Mouse (Mus musculus) cerebellum, adult 8-10 months (tissue): ENCODE results near the gene Hcn2.
"Not testable (repeated sequence)": the region's sequence is repeated elsewhere in the genome, so short reads cannot be mapped to it uniquely, and the experiment has no call there.

Experiments used
- DNase-seq: peaks from one replicate; pipeline ENCODE4 v3.0.0; 2022

Gene Hcn2

DNA sequence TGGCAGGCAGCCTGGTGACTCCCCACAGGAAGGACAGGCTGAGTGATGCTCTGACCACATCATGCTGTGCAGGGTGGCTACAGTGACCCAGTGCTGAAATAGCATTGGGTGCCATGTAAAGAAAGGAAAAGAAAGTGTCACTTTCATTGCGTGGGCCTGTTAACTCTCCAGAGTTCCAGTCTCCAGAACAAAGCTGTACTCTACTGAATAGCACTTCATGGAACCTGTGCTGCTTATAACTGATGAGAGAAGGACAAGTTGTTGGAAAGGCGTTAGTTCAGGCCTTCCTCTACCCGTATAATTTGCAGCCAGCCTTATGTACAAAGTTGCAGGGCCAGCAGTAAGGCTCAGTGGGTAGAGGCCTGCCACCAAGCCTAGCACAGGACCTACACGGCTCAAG lies 27.7 kb upstream of the Hcn2 start, which contains the start of gene Gzmm:
TSS of gene Gzmm (plus strand) at position 301 of the 400 bp plus-strand sequence.
- DNase-seq: no peak

DNA sequence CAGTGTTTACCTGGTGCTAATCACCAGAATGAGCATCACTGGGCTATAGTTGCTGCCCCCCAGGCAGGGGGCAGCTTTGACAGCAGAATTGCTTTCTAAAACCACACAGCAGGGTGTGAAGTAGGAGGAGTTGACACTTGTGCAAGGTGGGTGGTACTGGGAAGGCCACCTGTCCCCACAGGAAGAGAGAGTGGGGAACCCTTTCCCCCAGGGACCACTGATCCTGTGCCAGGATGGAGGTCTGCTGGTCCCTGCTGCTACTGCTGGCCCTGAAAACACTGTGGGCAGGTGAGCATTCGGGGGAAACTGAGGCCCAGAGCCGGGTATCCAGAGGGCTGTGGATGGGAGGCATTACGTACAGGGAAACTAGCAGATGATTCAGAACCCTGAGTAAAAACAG lies 27.3 kb upstream of the Hcn2 start:
- DNase-seq: no peak

- DNase-seq: no peak
These were observed 24.4 kb upstream of the Hcn2 start for GRCm38 (mm10) chr10:79691986-79692548.

DNA sequence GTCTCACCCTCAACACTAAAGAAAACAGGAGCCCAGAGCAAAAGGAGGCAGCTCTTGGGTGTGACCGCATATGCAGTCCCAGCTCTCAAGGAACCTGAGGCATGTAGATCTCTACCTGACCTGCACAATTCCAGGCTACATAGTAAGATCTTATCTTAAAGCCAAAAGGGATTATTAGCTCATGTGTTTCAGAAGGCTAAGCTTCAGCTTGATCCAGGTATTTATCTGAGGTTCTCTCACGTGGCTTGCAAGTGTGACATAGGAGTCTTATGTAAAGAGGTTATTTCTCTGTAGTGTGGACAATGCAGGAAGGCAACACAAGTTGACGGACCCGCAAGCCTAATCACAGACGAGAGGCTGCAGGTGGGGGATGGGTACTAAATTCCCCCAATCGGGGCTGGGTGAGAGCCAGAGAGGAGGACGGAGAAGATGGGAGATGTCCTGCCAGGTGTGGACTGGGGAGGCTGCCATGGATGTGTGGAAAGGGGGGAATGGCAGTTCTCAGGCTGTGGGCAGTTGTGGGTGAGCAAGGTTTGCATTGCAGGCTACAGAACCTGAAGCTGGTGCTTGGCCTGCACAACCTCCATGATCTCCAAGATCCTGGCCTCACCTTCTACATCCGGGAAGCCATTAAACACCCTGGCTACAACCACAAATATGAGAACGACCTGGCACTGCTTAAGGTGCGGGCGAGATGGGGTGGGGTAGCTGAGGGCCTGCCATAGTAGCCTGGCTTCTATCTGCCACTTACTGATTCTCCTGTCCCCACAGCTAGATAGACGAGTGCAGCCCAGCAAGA lies 22.7 kb upstream of the Hcn2 start:
- DNase-seq: no peak

DNA sequence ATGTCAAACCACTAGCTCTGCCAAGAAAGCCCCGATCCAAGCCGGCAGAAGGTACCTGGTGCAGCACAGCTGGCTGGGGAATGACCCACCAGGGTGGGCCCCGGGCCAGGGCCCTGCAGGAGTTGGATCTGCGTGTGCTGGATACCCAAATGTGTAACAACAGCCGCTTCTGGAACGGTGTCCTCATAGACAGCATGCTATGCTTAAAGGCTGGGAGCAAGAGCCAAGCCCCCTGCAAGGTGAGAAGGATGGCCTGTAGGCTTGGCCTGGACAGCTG lies 22.1 kb upstream of the Hcn2 start:
- no peak for DNase-seq

- DNase-seq: peak; percentile 78
These were observed 21.0 kb upstream of the Hcn2 start for GRCm38 (mm10) chr10:79695231-79696128.

GRCm38 (mm10) chr10:79696129-79696651 lies 20.2 kb upstream of the Hcn2 start:
- DNase-seq: no peak

GRCm38 (mm10) chr10:79697916-79698315 lies 18.5 kb upstream of the Hcn2 start:
- peak; percentile 83 for DNase-seq

DNA sequence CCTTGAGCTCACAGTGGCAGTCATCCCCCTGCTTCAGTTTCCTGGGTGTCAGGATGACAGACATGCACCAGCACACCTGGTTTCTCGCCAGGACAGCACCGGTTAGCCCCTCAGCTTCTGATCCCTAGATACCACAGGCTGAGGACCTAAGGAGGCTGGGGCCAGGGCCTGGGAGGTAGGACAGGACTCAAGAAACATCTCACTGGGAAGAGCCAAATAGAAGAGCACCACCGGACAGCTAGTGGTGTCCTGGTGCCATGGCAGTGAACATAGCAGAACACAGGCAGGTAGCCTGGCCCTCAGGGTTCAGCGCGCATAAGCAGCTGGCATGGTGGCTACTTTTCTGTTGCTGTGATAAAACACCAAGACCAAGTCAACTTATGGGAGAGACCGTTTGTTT lies 18.0 kb upstream of the Hcn2 start:
- DNase-seq: no peak

DNA sequence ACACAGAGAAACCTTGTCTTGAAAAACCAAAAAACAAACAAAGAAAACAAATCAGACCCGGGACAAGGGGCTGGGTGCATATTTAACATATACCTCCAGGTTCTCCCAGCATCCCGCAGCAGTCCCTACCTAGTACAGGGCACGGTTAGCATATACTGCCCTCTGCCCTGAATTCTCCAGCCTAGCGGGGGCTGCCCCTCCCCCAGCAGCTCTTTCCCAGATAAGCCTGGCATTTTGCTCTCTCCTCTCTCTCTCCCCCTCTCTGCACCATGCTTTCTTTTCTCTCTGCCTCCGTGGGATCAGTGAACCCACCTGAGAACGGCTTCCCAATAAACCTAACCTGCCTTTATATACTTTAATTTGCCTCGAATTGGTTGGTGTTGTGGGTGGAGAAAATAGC lies 15.8 kb upstream of the Hcn2 start:
- no peak for DNase-seq

DNA sequence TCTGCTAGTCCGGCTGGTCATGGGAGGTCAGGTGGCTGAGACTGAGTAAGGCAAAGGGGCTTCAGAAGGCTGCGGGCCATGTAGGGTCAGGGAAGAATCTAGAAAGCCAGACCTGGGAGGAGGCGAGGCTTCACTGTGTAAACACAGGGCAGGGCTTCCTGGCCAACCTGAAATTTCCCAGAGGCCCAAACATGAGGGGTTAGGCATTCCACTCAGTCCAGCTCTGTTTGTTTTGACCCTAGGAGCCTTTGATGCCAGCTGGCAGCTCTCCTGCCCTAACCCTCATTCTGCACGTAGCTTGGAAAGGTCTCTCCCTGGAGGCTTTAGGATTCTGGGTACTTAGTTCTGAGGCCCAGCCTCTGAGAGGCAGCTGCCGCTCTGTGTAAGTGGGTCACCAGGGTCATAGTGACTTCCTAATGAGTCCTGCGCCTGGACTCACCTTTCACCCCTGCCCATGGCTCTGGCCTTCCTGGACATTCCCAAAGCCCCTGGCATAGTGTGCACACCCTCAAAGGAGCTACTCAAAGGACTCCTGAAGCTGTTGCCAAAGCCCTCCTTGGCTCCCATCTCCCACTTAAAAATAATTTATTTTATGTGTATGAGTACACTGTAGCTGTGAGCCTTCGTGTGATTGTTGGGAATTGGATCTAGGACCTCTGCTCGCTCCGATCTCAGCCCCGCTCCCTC lies 14.8 kb upstream of the Hcn2 start:
- no peak for DNase-seq

DNA sequence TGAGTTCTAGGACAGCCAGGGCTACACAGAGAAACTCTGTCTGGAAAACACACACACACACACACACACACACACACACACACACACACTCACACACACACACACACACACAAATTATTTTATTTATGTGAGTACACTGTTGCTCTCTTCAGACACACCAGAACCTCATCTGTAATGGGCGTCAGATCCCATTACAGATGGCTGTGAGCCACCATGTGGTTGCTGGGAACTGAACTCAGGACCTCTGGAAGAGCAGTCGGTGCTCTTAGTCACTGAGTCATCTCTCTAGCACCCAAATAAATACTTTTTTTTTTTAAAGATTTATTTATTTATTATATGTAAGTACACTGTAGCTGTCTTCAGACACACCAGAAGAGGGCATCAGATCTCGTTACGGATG lies 13.5 kb upstream of the Hcn2 start:
- not testable (repeated sequence) for DNase-seq

DNA sequence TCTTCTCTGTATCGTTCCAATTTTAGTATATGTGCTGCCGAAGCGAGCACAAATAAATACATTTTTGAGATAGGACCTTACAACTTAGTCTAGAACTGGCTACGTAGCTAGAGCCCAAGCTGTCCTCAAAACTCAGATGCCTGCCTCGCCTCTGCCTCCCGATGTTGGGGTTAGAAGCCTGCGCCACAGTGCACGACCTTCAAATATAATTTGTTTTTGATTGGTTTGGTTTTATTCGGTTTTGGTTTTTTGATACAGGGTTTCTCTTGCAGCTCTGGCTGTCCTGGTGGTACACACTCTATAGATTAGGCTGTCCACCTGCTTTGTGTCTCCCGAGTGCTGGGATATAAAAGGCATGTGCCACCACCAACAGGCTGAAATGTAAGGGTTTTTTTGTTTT lies 12.9 kb upstream of the Hcn2 start:
- DNase-seq: no peak

GRCm38 (mm10) chr10:79704065-79704969 lies 12.1 kb upstream of the Hcn2 start, which contains the start of gene Bsg:
TSS of gene Bsg (plus strand) at chr10:79704491.
- DNase-seq: peak; percentile 99

GRCm38 (mm10) chr10:79704970-79705360 lies 11.5 kb upstream of the Hcn2 start:
- DNase-seq: no peak

DNA sequence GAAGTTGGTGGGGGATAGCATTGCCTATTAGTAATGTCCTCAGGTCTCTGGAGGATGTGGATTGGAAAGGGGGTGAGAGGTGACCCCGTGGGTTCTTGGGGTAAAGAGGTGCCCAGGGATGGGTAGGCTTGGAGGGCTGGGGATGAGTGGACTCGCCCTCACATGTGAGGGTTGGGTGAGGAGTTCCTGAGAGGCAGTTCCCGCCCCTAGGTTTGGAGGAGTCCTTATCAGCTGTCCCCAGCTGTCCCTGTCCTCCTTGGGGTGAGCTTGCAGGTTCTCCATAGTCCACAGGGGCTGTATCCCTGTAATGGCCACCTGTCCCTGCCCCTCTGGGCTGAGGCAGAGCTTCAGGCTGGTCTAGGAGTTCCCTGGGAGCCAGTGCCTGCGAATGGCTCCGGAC lies 10.5 kb upstream of the Hcn2 start:
- DNase-seq: no peak

GRCm38 (mm10) chr10:79706406-79707094 lies 9.9 kb upstream of the Hcn2 start:
- DNase-seq: no peak

DNA sequence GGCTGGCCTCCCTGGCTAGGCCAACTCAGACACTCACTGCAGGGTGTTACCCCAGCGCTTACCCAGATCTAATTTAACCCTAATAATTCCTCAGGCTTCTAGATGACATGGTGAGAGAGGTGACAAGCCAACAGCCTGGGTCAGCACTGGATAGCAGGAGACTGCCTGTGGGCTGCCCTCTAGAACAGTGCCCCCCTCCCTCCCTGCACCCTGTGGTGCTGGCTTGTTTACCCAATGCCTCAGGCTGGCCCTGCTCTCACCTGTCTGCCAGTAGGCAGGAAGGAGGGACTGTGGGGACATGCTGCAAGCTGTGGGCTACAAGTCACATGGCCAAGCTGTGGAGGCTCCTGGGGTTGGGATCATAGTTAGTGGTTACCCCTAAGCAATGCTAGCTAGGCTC lies 9.3 kb upstream of the Hcn2 start:
- peak; percentile 70 for DNase-seq

- DNase-seq: no peak
These were observed 8.7 kb upstream of the Hcn2 start for GRCm38 (mm10) chr10:79707759-79708158.

DNA sequence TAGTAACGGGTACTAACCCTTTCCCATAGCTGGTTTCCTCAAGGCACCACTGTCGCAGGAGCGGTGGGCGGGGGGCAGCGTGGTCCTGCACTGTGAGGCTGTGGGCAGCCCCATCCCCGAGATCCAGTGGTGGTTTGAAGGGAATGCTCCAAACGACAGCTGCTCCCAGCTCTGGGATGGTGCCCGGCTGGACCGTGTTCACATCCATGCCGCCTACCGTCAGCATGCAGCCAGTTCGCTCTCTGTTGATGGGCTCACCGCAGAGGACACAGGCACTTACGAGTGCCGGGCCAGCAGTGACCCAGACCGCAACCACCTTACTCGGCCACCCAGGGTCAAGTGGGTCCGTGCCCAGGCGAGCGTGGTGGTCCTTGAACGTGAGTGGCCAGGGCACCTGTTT lies 7.8 kb upstream of the Hcn2 start:
- DNase-seq: no peak

DNA sequence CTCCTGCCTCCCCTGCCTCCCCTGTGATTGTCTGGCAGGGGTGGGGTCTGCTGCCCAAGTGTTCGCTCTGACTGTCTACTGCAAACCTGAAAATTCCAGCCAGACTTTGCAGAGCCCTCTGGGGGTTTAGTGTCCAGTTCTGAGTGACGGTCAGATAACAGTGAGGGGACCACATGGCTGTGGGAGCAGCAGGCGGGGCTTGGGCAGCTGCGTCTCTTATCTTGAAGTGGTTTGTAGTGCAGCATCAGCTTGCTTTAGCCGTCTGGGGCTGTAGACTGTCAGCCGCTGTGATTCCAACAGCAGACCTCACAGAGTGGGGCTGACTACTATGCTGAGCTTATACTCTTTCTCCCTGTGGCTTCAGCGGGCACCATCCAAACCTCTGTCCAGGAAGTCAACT lies 7.1 kb upstream of the Hcn2 start:
- no peak for DNase-seq
